ENCODE assay signal across 7 mouse cellular contexts in the genomic region with DNA sequence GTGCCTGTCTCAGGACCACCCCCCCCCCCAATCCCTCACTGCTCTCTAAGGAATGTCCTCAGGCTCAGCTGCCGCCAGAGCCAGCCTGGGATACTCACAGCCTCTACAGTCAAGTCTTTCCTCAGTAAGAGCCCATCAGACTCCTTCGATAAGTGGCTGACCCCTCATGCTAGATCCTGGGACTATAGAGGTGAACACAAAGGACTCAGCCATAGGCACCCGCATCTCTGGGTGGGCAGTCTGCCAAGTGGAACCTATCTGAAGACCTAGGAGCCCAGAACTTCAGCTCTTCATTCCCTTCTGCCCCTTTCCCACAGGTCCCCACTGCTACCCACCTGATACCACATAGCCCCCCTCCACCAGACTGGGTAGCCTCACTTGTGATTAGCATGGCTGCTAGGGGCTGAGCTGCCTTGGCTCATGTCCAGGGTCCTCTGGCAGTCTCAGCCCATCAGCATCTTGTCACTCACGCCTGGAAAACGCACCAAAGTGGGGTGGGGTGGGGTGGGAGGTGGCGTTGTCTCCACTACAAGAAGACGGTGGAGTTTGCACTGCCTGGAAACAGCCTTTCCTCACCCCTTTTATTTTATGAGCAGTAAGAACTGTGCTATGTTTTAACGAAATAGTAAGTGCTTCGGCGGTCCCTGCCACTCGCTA. TPM values are rescaled to one million over a fixed set of nuclear protein-coding genes. Genes with fewer than 3 reads are reported as not detected.
DNase-seq lines count a peak whose midpoint lies in the region; ATAC-seq and TF ChIP-seq lines count a peak whose summit lies in the region.

No protein-coding gene starts in this region.

- H3K4me2 ChIP-seq in liver, embryonic 12.5 days = peak overlapping the region; percentile 42; the same call in 1 of the 2 replicates
- no peak overlapping the region for H3K4me2 ChIP-seq in liver, postnatal 0 days (ENCODE audit: low read depth, low read length)
- peak overlapping the region; percentile 65 for H3K4me2 ChIP-seq in forebrain, embryonic 11.5 days (ENCODE audit: low read depth, low read length, severe bottlenecking)
- H3K4me2 ChIP-seq in intestine, embryonic 14.5 days (ENCODE audit: low read length) = peak overlapping the region; percentile 67

- no peak for TF ChIP-seq EP300 in liver, postnatal 0 days (IDR thresholded peaks at IDR 0.05; ENCODE audit: low read depth)

- WGBS in liver, embryonic 12.5 days (ENCODE audit: insufficient replicate concordance) = 21% methylated on average over 11 of the region's 11 CpGs
- 26% methylated on average over 11 of the region's 11 CpGs for WGBS in liver, postnatal 0 days (ENCODE audit: insufficient replicate concordance)
- 13% methylated on average over 11 of the region's 11 CpGs for WGBS in forebrain, embryonic 11.5 days
- WGBS in intestine, embryonic 14.5 days = 20% methylated on average over 11 of the region's 11 CpGs
- WGBS in olfactory bulb, adult 2 months = 14% methylated on average over 11 of the region's 11 CpGs

- no peaks in the 10 kb centered on the region for H3K4me1 ChIP-seq in liver, embryonic 12.5 days
- H3K4me1 ChIP-seq in liver, postnatal 0 days (ENCODE audit: insufficient read depth) = peaks cover 3% of the 10 kb centered on the region; the same call in 1 of the 2 replicates
- peaks cover 7% of the 10 kb centered on the region; the same call in 1 of the 2 replicates for H3K4me1 ChIP-seq in forebrain, embryonic 11.5 days (replicated peaks; ENCODE audit: control insufficient read depth, insufficient read depth, low read length)
- H3K4me1 ChIP-seq in intestine, embryonic 14.5 days (replicated peaks; ENCODE audit: control insufficient read depth, insufficient read depth, low read length) = no peaks in the 10 kb centered on the region
- peaks cover 19% of the 10 kb centered on the region for H3K4me1 ChIP-seq in olfactory bulb, adult 2 months (ENCODE audit: control insufficient read depth, insufficient read depth, low read length)

- DNase-seq in liver, postnatal 0 days = no peak
- peak; percentile 73 for DNase-seq in forebrain, embryonic 11.5 days (ENCODE audit: low spot score)
- no peak for DNase-seq in intestine, embryonic 14.5 days (ENCODE audit: low spot score)
- no peak for DNase-seq in spleen, adult 12 weeks (ENCODE audit: low spot score)
- no peak for DNase-seq in thymus, postnatal 36 days

- no peak for TF ChIP-seq CTCF in liver, postnatal 0 days (IDR thresholded peaks at IDR 0.05; ENCODE audit: low read depth)
- no peak for TF ChIP-seq CTCF in olfactory bulb, adult 2 months (IDR thresholded peaks at IDR 0.05; ENCODE audit: insufficient read depth, low read depth, low read length)

- H3K9me3 ChIP-seq in liver, embryonic 12.5 days (replicated peaks) = no peaks in the 10 kb centered on the region
- H3K9me3 ChIP-seq in liver, postnatal 0 days (ENCODE audit: low read length) = no peaks in the 10 kb centered on the region
- H3K9me3 ChIP-seq in forebrain, embryonic 11.5 days (ENCODE audit: control insufficient read depth, low read length) = no peaks in the 10 kb centered on the region
- no peaks in the 10 kb centered on the region for H3K9me3 ChIP-seq in intestine, embryonic 14.5 days (ENCODE audit: control insufficient read depth, low read length)

- no peak for ATAC-seq in liver, embryonic 12.5 days
- ATAC-seq in liver, postnatal 0 days = no peak
- peak; percentile 70 for ATAC-seq in forebrain, embryonic 11.5 days (replicated peaks; ENCODE audit: low FRiP score)
- peak; percentile 54; the same call in 1 of the 2 replicates for ATAC-seq in intestine, embryonic 14.5 days (replicated peaks; ENCODE audit: low FRiP score, low TSS enrichment, low read depth)

- no peak overlapping the region for H3K27ac ChIP-seq in liver, embryonic 12.5 days
- no peak overlapping the region for H3K27ac ChIP-seq in liver, postnatal 0 days (ENCODE audit: low read depth)
- H3K27ac ChIP-seq in forebrain, embryonic 11.5 days (ENCODE audit: low read depth, low read length) = peak overlapping the region; percentile 57; the same call in 1 of the 2 replicates
- no peak overlapping the region for H3K27ac ChIP-seq in intestine, embryonic 14.5 days (ENCODE audit: low read depth)
- no peak overlapping the region for H3K27ac ChIP-seq in olfactory bulb, adult 2 months (ENCODE audit: insufficient read depth, low read depth, low read length)

- peaks cover 62% of the 10 kb centered on the region for H3K27me3 ChIP-seq in liver, embryonic 12.5 days (replicated peaks)
- peaks cover 38% of the 10 kb centered on the region for H3K27me3 ChIP-seq in liver, postnatal 0 days (ENCODE audit: insufficient read depth, low read length)
- H3K27me3 ChIP-seq in forebrain, embryonic 11.5 days (ENCODE audit: control insufficient read depth, insufficient read depth, low read length) = peaks cover 15% of the 10 kb centered on the region
- peaks cover 13% of the 10 kb centered on the region for H3K27me3 ChIP-seq in intestine, embryonic 14.5 days (replicated peaks; ENCODE audit: control insufficient read depth, insufficient read depth, low read length)

- H3K36me3 ChIP-seq in liver, embryonic 12.5 days = no peaks in the 10 kb centered on the region
- no peaks in the 10 kb centered on the region for H3K36me3 ChIP-seq in liver, postnatal 0 days (replicated peaks; ENCODE audit: insufficient read depth, low read length)
- H3K36me3 ChIP-seq in forebrain, embryonic 11.5 days (ENCODE audit: control insufficient read depth, insufficient read depth, low read length) = no peaks in the 10 kb centered on the region
- H3K36me3 ChIP-seq in intestine, embryonic 14.5 days (ENCODE audit: control insufficient read depth, insufficient read depth, low read length) = no peaks in the 10 kb centered on the region

- no peak overlapping the region for H3K9ac ChIP-seq in liver, embryonic 12.5 days
- no peak overlapping the region for H3K9ac ChIP-seq in liver, postnatal 0 days (replicated peaks)
- H3K9ac ChIP-seq in forebrain, embryonic 11.5 days (ENCODE audit: low read length) = peak overlapping the region; percentile 60
- no peak overlapping the region for H3K9ac ChIP-seq in intestine, embryonic 14.5 days (ENCODE audit: low read length)

- no peak overlapping the region for H3K4me3 ChIP-seq in liver, embryonic 12.5 days
- H3K4me3 ChIP-seq in liver, postnatal 0 days (ENCODE audit: low read depth, low read length) = no peak overlapping the region
- peak overlapping the region; percentile 30 for H3K4me3 ChIP-seq in forebrain, embryonic 11.5 days (ENCODE audit: low read depth, low read length)
- no peak overlapping the region for H3K4me3 ChIP-seq in intestine, embryonic 14.5 days (ENCODE audit: low read depth, low read length)
- H3K4me3 ChIP-seq in olfactory bulb, adult 2 months (ENCODE audit: insufficient read depth, low read depth, low read length) = peak overlapping the region; percentile 28; the same call in 1 of the 2 replicates

- no peak for TF ChIP-seq POLR2A in olfactory bulb, adult 2 months (IDR thresholded peaks at IDR 0.05; ENCODE audit: insufficient read depth, low read depth, low read length)

RNA-seq across cellular contexts. Expression of a gene that starts 38.7 kb away (rescaled TPM):
- not detected in 2 replicates for polyA plus RNA-seq in liver, embryonic 12.5 days (2016; fragmentation: Nextera tagmentation; extraction: Ambion mirVana)
- polyA plus RNA-seq in liver, postnatal 0 days (2015; fragmentation: Nextera tagmentation; extraction: Ambion mirVana) = not detected in 2 replicates
- 0.08 and 0.32 TPM in 2 replicates for polyA plus RNA-seq in forebrain, embryonic 11.5 days (2014; fragmentation: Nextera tagmentation; extraction: Ambion mirVana)
- polyA plus RNA-seq in intestine, embryonic 14.5 days (2014; fragmentation: Nextera tagmentation; extraction: Ambion mirVana) = 0.57 and 0.75 TPM in 2 replicates
- polyA plus RNA-seq in olfactory bulb, adult 2 months (2012; ENCODE audit: insufficient read depth, insufficient read length, low replicate concordance, missing spikeins) = not detected in 2 replicates

Comparison
In these comparisons a context has a peak if more than half of its experiments do, and no peak if none do; other contexts are left out.
1. ATAC-seq: peak in forebrain, embryonic 11.5 days (single experiment) and intestine, embryonic 14.5 days (single experiment); none in liver, embryonic 12.5 days (single experiment) and liver, postnatal 0 days (single experiment).
2. H3K4me3 ChIP-seq: peak in forebrain, embryonic 11.5 days (single experiment) and olfactory bulb, adult 2 months (single experiment); none in liver, embryonic 12.5 days (single experiment), liver, postnatal 0 days (single experiment) and intestine, embryonic 14.5 days (single experiment).